13 mouse cellular contexts compared by ENCODE assay signal in genomic region chr11:21470711-21471110, GRCm38 (mm10).
"Had no signal": no experiment of that assay in that cellular context is flagged by ENCODE, and none has a peak within 500 bp of the region (broad histone marks: within the 10 kb centered on the region; RNA-seq: fewer than 3 reads in every experiment).

No protein-coding gene starts in this region.

- DNase-seq: lung, adult 18-20 months; lung, embryonic 14.5 days; lung, postnatal 10 days; lung, postnatal 4 days; midbrain, embryonic 14.5 days; retina, postnatal 1 day; right cerebral cortex, adult 18-20 months; right cerebral cortex, postnatal 25 days; right cerebral cortex, postnatal 4 days; spleen, adult 18-20 months; thymus, adult 18-20 months; thymus, postnatal 14 days; thymus, postnatal 36 days had no signal
